Comparison of ENCODE assay signal across 8 mouse cellular contexts in the genomic region with DNA sequence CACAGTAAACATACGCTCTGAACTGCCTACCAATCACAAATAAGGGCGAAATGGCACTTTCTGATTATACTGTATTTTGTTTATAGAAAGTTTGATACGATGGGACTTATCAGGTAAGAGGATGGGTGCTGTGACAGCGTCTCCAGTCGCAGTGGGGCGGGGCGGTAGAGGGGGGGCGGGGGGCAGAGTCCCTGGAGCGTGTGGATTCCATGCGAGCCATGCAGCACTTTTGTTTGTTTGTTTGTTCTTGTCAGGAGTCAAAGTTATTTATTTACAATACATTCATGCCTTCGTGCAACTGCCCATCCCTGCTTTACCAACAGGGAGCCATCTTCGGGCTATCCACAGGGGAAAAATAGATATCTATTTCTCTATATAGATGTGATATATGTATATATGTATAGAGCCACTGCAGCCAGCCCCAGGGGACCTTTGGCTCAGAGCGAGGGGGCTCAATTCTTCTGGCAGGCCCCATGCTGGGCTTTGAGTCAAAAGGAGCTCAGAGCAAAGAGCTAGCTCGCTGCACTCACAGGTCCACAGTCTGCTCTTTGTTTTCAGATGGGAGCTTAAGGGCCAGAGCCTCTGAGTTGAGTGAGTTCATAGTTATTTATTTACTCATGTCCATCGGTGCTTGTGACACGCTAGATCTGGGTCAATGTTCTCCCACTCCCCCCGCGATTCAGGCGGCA. TPM values are rescaled to one million over a fixed set of nuclear protein-coding genes. Genes with fewer than 3 reads are reported as not detected.
A peak's percentile ranks its signal among the peaks of the same experiment; 100 is the strongest.
DNase-seq lines count a peak whose midpoint lies in the region; ATAC-seq and TF ChIP-seq lines count a peak whose summit lies in the region.

No protein-coding gene starts in this region.

- no peak for TF ChIP-seq EP300 in stomach, postnatal 0 days (optimal IDR thresholded peaks at IDR 0.05)

- peak overlapping the region; percentile 86 for H3K4me2 ChIP-seq in hindbrain, embryonic 15.5 days
- peak overlapping the region; percentile 51 for H3K4me2 ChIP-seq in limb, embryonic 14.5 days (replicated peaks; ENCODE audit: low read depth, low read length, severe bottlenecking)
- H3K4me2 ChIP-seq in stomach, postnatal 0 days (replicated peaks; ENCODE audit: low read depth) = peak overlapping the region; percentile 52

- peak overlapping the region; percentile 62 for H3K9ac ChIP-seq in hindbrain, embryonic 15.5 days
- H3K9ac ChIP-seq in limb, embryonic 14.5 days (ENCODE audit: low read depth, low read length, severe bottlenecking) = peak overlapping the region; percentile 48; the same call in 1 of the 2 replicates
- H3K9ac ChIP-seq in stomach, postnatal 0 days (ENCODE audit: low read length) = no peak overlapping the region

- no peaks in the 10 kb centered on the region for H3K27me3 ChIP-seq in hindbrain, embryonic 15.5 days
- H3K27me3 ChIP-seq in limb, embryonic 14.5 days (ENCODE audit: control insufficient read depth, insufficient read depth, low read length) = peaks cover 36% of the 10 kb centered on the region
- H3K27me3 ChIP-seq in stomach, postnatal 0 days (ENCODE audit: control insufficient read depth, insufficient read depth, low read length) = no peaks in the 10 kb centered on the region; the same call in 1 of the 2 replicates

- ATAC-seq in hindbrain, embryonic 15.5 days (ENCODE audit: low FRiP score, low read depth) = no peak
- no peak for ATAC-seq in limb, embryonic 14.5 days (ENCODE audit: low FRiP score, low read depth)
- no peak for ATAC-seq in stomach, postnatal 0 days (ENCODE audit: low FRiP score, low TSS enrichment)
- no peak for ATAC-seq in megakaryocyte-erythroid progenitor cell, adult 5-6 weeks (replicated peaks; ENCODE audit: low FRiP score, low TSS enrichment, poor library complexity, severe bottlenecking)

- peak overlapping the region; percentile 83 for H3K4me3 ChIP-seq in left cerebral cortex, adult 2 months
- peak overlapping the region; percentile 51 for H3K4me3 ChIP-seq in hindbrain, embryonic 15.5 days
- H3K4me3 ChIP-seq in limb, embryonic 14.5 days (replicated peaks; ENCODE audit: low read length) = peak overlapping the region; percentile 38
- H3K4me3 ChIP-seq in stomach, postnatal 0 days (ENCODE audit: low read depth, low read length) = peak overlapping the region; percentile 34

- WGBS in hindbrain, embryonic 15.5 days = 3% methylated on average over 19 of the region's 19 CpGs
- 8% methylated on average over 19 of the region's 19 CpGs for WGBS in limb, embryonic 14.5 days
- WGBS in stomach, postnatal 0 days = 10% methylated on average over 19 of the region's 19 CpGs

- peaks cover 27% of the 10 kb centered on the region for H3K4me1 ChIP-seq in hindbrain, embryonic 15.5 days (replicated peaks)
- H3K4me1 ChIP-seq in limb, embryonic 14.5 days (ENCODE audit: control insufficient read depth, insufficient read depth, low read length) = peaks cover 7% of the 10 kb centered on the region
- H3K4me1 ChIP-seq in stomach, postnatal 0 days (replicated peaks; ENCODE audit: control insufficient read depth, insufficient read depth) = peaks cover 3% of the 10 kb centered on the region; the same call in 1 of the 2 replicates

- intact Hi-C loops in left cerebral cortex, adult 2 months (cut with DNase I) = loop anchor here (5.0 kb wide), 3 partner anchors 88 to 663 kb away; no protein-coding TSS in a partner anchor
- intact Hi-C loops in left cerebral cortex, postnatal 10 days (cut with DNase I) = loop anchor here (5.0 kb wide), 1 partner anchor 103 kb away; no protein-coding TSS in a partner anchor

- peak overlapping the region; percentile 96 for H3K27ac ChIP-seq in left cerebral cortex, adult 2 months
- H3K27ac ChIP-seq in hindbrain, embryonic 15.5 days (replicated peaks) = peak overlapping the region; percentile 87
- H3K27ac ChIP-seq in limb, embryonic 14.5 days (replicated peaks; ENCODE audit: low read depth, low read length) = no peak overlapping the region
- H3K27ac ChIP-seq in stomach, postnatal 0 days (replicated peaks) = no peak overlapping the region

- H3K9me3 ChIP-seq in hindbrain, embryonic 15.5 days = no peaks in the 10 kb centered on the region
- no peaks in the 10 kb centered on the region for H3K9me3 ChIP-seq in limb, embryonic 14.5 days (ENCODE audit: control insufficient read depth, low read length)
- H3K9me3 ChIP-seq in stomach, postnatal 0 days (ENCODE audit: control insufficient read depth, low read length) = no peaks in the 10 kb centered on the region

- H3K36me3 ChIP-seq in hindbrain, embryonic 15.5 days = no peaks in the 10 kb centered on the region
- H3K36me3 ChIP-seq in limb, embryonic 14.5 days (ENCODE audit: control insufficient read depth, insufficient read depth, low read length) = no peaks in the 10 kb centered on the region
- no peaks in the 10 kb centered on the region for H3K36me3 ChIP-seq in stomach, postnatal 0 days (ENCODE audit: control insufficient read depth, insufficient read depth, low read length)

- peak in 1 of 2 experiments; percentile 16 for DNase-seq in left cerebral cortex, adult 2 months (ENCODE audit: extremely low spot score in 1 of 2, low spot score in 2 of 2)
- DNase-seq in left cerebral cortex, postnatal 10 days (ENCODE audit: extremely low spot score in 1 of 2, low spot score in 2 of 2) = no peak
- DNase-seq in cerebellum, postnatal 14 days = peak; percentile 41 to 52
- DNase-seq in limb, embryonic 14.5 days (ENCODE audit: low spot score) = no peak
- DNase-seq in stomach, postnatal 0 days (ENCODE audit: low spot score) = no peak
- no peak for DNase-seq in ovary, postnatal 10 days (ENCODE audit: low spot score)

- TF ChIP-seq POLR2A in limb, embryonic 14.5 days (IDR thresholded peaks at IDR 0.05; ENCODE audit: borderline replicate concordance, extremely low read depth, insufficient read depth, insufficient read length) = no peak

- TF ChIP-seq CTCF in left cerebral cortex, adult 2 months (IDR thresholded peaks at IDR 0.05) = no peak
- no peak for TF ChIP-seq CTCF in stomach, postnatal 0 days (IDR thresholded peaks at IDR 0.05; ENCODE audit: low read depth)

RNA-seq across cellular contexts. Expression of gene Slitrk1, which starts 3.4 kb away (rescaled TPM):
- 10 to 100 TPM; 79.7 to 87.3 TPM for total RNA-seq in left cerebral cortex, adult 2 months (2021)
- 10 to 100 TPM; 61.1 to 65.5 TPM for total RNA-seq in left cerebral cortex, postnatal 10 days (2021)
- polyA plus RNA-seq in hindbrain, embryonic 15.5 days (2015; fragmentation: Nextera tagmentation; extraction: Ambion mirVana) = 29.8 and 31.4 TPM in 2 replicates
- polyA plus RNA-seq in limb, embryonic 14.5 days (2012; rRNA removed) = 5.5 and 6.8 TPM in 2 replicates
- polyA plus RNA-seq in limb, embryonic 14.5 days (2014; fragmentation: Nextera tagmentation; extraction: Ambion mirVana) = 4.4 and 6.0 TPM in 2 replicates
- polyA plus RNA-seq in stomach, postnatal 0 days (2015; fragmentation: Nextera tagmentation; extraction: Ambion mirVana) = 0.42 and 0.44 TPM in 2 replicates
- total RNA-seq in megakaryocyte-erythroid progenitor cell, adult 5-6 weeks (2014; fragmentation: Nextera tagmentation) = not detected in 2 replicates
- not detected in 2 replicates for total RNA-seq in megakaryocyte-erythroid progenitor cell, adult 5-6 weeks (2017)

Comparison
In these comparisons a context has a peak if more than half of its experiments do, and no peak if none do; other contexts are left out.
1. DNase-seq: peak in cerebellum, postnatal 14 days (2 of 2); none in left cerebral cortex, postnatal 10 days (0 of 2), limb, embryonic 14.5 days (single experiment), stomach, postnatal 0 days (single experiment) and ovary, postnatal 10 days (single experiment).
2. H3K27ac ChIP-seq: peak in left cerebral cortex, adult 2 months (single experiment) and hindbrain, embryonic 15.5 days (single experiment); none in limb, embryonic 14.5 days (single experiment) and stomach, postnatal 0 days (single experiment).
3. RNA of gene Slitrk1, which starts 3.4 kb away (total RNA-seq): 79.7 to 87.3 TPM in left cerebral cortex, adult 2 months and 61.1 to 65.5 TPM in left cerebral cortex, postnatal 10 days; not detected in megakaryocyte-erythroid progenitor cell, adult 5-6 weeks; every median in the first group is over 10 times any median in the second.
4. Peak in every context shown above with its lines, with median percentiles within 50 percentile points of each other: H3K4me3 ChIP-seq and H3K4me2 ChIP-seq.